Mouse (Mus musculus): ENCODE data around the gene Chpf2.

Chpf2 gene

GRCm38 (mm10) chr5:24604080-24604655 is 17.6 kb downstream of the Chpf2 start:
- DNase-seq (ENCODE audit: low read depth, low spot score): no peak

GRCm38 (mm10) chr5:24604656-24605100 is 18.1 kb downstream of the Chpf2 start:
- DNase-seq (ENCODE audit: low read depth, low spot score): peak; percentile 92

DNA sequence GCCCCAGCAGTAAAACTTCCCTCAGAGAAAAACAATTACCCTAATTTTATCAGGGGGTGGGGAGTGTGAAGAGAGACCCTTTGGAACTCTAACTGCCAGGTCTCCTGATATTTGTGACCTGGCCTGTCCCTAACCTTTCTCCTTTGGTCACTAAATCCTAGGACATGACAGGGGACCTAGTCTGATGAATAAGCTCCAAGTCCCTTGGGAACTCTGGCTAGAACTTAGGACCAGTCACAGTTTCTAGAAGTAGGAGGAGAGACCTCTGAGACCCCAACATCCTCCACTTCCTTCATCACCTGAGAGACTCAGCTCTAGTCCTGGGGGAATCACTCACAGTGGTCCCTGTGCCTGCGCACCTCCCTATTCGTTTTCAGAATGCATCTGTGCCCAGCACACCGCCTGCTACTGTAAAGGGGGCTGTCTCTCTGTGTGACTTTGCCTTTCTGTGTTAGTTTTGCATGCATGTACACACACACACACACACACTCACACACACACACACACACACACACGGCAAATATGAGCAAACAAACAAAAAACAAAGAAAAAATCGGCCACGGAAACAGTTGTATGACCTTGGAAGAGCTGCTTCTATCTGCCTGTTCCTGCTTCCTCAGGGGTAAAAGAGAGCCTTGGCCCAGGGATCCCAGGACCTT is 18.9 kb downstream of the Chpf2 start:
- no peak for DNase-seq (ENCODE audit: low read depth, low spot score)

DNA sequence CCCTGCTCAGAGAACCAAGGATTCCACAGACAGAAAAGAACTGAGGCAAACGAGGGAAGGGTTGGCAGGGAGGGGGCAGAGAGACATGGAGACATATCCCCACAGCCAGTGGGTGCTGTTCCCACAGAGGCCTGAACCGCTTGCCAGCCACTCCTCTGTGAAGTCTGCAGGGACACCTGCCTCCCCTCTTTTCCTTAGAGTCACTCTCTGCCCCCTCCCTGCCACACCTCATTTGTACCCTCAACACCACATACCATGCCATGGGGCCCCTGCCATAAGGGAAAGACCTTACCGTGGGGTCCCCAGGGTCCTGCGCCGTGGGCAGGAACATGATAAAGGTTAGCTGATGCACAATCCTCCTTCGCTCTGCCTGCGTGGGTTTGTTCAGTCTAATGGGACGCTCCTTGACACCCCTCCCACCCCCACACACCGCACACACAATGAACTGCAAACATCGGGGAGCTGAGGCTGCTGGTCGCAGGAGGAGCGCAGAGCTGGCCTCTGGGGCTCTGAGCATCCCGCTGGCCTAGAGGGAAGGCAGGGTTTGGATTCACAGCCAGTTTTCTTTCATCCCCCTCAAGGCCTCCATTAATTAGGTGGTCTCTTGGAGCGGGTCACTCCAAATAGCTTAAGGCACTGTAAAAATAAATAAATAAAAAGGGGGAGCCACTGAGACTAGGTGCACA is 19.6 kb downstream of the Chpf2 start:
- no peak for DNase-seq (ENCODE audit: low read depth, low spot score)

GRCm38 (mm10) chr5:24609388-24609787 is 22.8 kb downstream of the Chpf2 start:
- no peak for DNase-seq (ENCODE audit: low read depth, low spot score)

DNA sequence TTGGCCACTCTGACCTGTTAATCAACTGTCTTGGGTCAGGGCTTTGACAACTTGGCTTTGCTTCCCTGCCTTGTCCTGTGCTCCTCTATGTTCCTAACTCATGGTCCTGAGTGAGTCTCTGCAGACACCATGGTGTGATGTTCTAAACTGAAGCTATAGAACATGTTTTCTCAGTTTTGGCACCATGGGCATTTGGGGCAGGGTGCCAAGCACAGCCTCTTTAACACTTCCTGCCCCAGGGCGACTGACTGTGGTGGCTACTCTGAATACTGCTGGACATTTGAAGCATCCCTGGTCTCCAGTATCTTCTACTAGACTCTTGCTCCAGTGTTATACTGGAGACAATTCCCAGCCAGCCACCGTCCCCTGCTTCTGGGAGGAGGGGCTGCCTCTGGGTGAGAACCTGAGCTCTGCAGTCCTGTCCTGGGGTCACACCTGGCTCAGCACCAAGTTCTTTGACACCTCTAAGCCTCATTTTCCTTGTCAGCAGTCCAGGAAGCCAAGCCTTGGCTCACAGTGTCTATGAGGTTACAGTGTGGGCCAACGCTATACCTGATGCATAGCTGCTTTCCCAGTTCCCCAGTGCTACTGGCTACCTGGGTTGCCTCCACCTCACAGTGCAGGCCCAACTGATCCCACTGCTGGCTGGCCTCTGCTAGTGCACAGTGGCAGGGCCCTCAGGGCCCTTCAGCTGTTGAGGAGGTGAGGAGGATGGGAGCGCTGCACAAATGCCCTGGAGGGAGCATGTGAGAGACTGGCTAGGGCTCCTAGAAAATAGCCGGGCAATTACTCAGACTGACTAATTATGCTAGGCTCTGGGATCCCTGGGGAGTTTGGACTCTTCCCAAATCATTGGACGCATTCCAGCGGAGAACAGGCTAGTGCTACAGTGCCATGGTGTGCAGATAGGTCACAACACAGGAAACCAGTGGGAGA is 25.1 kb downstream of the Chpf2 start:
- DNase-seq (ENCODE audit: low read depth, low spot score): peak; percentile 87

- no peak for DNase-seq (ENCODE audit: low read depth, low spot score)
Observed at GRCm38 (mm10) chr5:24612302-24612649, 25.7 kb downstream of the Chpf2 start.

GRCm38 (mm10) chr5:24615097-24615496 is 28.6 kb downstream of the Chpf2 start:
- DNase-seq (ENCODE audit: low read depth, low spot score): no peak

GRCm38 (mm10) chr5:24618921-24619320 is 32.4 kb downstream of the Chpf2 start:
- DNase-seq (ENCODE audit: low read depth, low spot score): no peak

GRCm38 (mm10) chr5:24620116-24620515 is 33.6 kb downstream of the Chpf2 start:
- DNase-seq (ENCODE audit: low read depth, low spot score): no peak

- DNase-seq (ENCODE audit: low read depth, low spot score): no peak
Observed at GRCm38 (mm10) chr5:24620626-24621025, 34.1 kb downstream of the Chpf2 start.

DNA sequence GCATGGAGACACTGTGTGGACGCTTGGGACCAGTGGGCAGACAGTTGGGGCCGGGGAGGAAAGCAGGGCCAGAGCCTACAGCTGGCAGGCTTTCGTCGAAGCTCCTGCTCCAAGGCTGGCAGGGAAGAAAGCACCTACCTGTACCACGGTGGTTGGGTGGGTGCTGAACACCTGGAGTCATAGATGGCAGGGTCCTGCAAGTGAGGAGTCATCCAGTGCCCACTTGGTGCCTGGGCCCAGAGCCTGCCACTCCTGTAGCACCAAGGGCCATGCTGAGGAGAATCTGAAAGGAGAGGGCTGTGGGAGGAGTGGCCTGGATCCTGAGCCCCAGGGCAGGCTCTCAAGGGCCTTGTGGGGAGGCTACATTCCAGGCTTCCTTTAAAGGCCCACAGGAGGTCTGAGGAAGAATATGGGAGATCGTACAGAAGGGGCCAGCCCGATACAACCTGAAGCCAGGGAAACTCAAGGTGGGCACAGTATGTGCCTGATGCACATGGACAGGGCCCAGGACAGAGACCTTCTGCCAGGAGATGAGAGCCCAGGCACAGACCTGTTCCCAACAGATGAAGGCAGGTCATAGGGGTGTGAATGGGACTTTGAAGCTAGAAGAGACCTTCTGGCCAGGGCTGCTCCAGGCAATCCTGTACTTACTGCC is 36.0 kb downstream of the Chpf2 start:
- DNase-seq (ENCODE audit: low read depth, low spot score): peak; percentile 50

- DNase-seq (ENCODE audit: low read depth, low spot score): peak; percentile 95
Observed at GRCm38 (mm10) chr5:24623041-24623985, 36.8 kb downstream of the Chpf2 start.

- DNase-seq (ENCODE audit: low read depth, low spot score): peak; percentile 98
Observed at GRCm38 (mm10) chr5:24623986-24624821, 37.7 kb downstream of the Chpf2 start, which contains the start of gene Smarcd3. TSS of gene Smarcd3 (minus strand) at chr5:24624411.

GRCm38 (mm10) chr5:24624822-24625120 is 38.2 kb downstream of the Chpf2 start:
- DNase-seq (ENCODE audit: low read depth, low spot score): no peak

GRCm38 (mm10) chr5:24629712-24630111 is 43.2 kb downstream of the Chpf2 start:
- no peak for DNase-seq (ENCODE audit: low read depth, low spot score)

- no peak for DNase-seq (ENCODE audit: low read depth, low spot score)
Observed at GRCm38 (mm10) chr5:24635093-24635492, 48.6 kb downstream of the Chpf2 start.

DNA sequence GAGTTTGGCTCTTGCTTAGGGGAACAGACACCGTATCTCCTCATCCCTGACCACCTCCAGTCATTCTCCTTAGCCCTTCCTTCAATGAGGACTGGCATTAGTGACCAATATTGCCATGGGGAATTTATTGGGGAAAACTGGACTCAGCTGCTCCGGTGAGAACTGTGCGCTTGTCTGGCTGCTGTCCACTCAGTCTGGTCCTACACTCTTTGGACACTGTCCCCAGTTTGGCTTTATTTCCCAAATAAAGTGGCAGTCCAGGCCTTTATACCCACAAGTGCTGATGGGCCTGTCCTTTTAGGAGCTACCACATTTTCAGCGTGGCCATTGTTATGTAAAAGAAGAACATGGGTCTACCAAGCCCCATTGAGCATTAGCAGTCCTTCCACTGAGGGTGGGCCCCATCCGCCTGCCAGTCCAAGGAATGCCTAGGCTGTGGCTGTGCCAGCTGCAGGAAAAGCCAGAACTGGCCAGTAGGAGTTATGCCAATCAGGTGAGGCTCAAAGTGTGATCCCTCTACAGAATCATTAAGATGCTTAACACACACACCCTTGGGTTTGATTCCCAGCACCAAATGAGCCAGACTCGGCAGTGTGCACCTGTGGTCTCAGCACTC is 49.1 kb downstream of the Chpf2 start:
- no peak for DNase-seq (ENCODE audit: low read depth, low spot score)

- peak; percentile 64 for DNase-seq (ENCODE audit: low read depth, low spot score)
Observed at GRCm38 (mm10) chr5:24636987-24637386, 50.4 kb downstream of the Chpf2 start.

Measured in brain, adult 2 months (tissue).